Mouse (Mus musculus) cerebellum, adult 18-20 months (tissue): ENCODE results near the gene Sympk.

ENCODE experiments used
- DNase-seq, 2 experiments: peaks; one replicate each; pipeline ENCODE4 v3.0.0; 2021

The Sympk gene

GRCm38 (mm10) chr7:19007026-19007977 is 16.9 kb upstream of the Sympk start:
- DNase-seq: no peak

- no peak for DNase-seq
Observed at GRCm38 (mm10) chr7:19010581-19010980, 13.6 kb upstream of the Sympk start.

DNA sequence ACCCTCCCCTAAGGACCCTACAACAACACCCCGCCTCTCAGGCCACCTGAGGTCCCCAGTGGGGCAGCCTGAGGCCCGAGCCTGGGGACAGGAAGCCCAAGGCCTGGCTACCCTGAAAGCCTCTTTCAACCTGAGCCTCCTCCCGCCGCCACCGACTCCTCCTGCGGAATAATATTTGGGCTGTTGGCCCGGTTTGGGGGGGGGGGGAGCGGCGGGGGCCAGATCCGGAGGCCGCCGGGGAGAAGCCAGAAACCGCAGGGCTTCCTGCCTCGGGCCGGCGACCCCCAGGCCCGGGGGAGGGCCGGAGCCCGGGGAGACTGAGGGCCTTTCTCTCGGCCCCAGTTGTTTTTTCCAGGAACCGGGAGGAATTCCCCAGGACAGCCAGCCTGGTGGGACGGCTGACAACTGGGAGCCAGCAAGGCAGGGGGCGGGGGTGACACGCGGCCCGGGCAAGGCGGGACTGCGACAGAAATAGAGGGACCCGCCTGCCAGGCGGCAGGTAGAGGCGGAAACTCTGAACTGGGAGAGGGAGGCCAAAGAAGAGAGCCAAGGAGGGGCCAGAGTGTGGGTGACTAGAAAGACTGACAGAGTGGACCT is 12.1 kb upstream of the Sympk start:
- DNase-seq: peak; percentile 46 to 47

GRCm38 (mm10) chr7:19012882-19013281 is 11.3 kb upstream of the Sympk start:
- no peak for DNase-seq

DNA sequence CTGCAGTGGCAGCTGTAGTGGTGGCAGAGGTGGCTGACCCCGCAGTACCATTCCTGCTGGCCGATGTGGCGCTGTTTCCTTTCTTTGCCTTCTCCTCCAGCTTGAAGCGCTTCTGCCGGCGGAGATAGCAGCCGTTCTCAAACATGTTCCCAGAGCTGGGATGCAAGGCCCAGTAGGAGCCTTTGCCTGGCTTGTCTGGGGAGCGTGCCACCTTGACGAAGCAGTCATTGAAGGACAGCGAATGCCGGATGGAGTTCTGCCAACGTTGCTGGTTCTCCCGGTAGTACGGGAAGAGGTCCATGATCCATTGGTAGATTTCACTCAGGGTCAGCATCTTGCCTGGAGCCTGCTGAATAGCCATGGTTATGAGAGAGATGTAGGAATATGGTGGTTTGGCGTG is 9.7 kb upstream of the Sympk start:
- DNase-seq: no peak

GRCm38 (mm10) chr7:19016042-19016441 is 8.1 kb upstream of the Sympk start:
- no peak for DNase-seq

- DNase-seq: no peak
Observed at GRCm38 (mm10) chr7:19017909-19018308, 6.3 kb upstream of the Sympk start.

DNA sequence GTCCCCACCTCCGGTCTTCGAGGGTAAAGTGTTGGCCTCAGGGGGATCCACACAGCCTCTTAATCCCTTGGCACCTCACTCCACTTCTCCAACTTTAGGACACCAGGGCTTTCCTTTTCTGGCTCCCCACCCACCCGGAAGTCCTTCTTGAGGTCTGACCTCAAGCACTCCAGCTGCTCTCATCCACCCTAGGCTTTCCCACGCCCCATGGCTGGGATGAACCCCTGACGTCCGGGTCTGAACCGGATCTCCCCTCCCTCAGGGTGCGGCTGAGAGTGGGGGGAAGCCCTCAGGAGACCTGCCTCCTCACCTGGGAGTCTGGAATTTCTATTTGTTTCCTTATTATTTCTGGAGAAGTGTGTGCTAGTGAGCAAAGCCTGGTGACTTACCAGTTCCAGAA is 3.1 kb upstream of the Sympk start:
- DNase-seq: no peak

DNA sequence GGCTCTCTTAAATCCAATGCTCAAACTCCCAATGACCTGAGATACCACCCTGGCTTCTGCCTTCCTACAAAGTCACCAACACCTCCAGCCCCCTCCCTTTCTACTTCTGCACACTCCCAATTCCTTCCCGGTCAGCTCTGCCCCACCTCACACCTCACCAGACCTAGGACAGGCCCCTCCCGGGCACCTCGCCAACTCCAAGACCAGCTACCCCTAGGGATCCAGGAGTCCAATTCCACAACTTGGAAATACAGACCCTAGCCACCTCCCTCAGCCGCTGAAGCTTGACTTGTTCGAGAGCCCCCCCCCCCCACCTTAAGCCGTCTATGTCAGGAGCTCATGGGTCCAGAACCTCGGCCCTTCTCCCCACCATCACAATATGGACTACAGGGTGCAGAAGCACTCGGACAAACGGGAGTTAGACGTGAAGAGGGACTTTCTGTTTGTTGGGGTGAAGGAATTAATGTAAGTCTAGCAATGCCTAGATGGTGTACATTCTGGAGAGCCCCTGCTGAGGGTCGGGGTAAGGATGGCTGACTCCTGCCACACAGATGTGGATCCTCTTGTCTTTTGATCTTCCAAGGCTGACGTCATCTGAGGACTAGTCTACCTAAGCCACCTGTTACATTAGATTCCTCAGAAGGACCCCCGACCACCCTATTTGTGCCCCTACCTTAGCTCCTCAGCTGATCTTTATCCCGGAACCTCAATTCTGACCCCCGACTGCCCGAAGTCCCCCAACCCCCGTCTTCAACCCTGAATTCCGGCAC is 1.8 kb upstream of the Sympk start:
- DNase-seq: peak in 1 of 2 experiments; percentile 39

DNA sequence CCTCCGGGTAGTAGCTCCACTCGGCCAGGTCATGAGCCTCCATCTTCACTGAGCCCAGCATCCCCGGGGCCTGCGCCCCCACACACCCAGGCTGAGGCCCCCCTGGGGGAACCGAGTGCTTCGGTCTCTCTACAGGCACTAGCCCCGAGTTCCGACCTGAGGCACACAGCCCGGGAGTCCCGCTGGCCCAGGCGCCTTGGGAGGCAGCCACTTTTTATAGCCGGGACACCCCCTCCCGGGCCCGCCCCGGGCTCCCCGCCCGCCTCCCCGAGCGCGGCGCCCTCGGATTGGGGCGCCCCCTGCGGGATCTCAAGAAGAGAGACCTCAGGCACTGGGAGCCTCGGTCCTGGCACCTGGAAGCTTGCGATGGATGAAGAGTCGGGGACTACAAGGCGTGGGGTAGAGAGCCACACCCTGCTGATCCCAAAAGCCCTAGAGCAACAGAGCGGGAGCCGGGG is 791 bp upstream of the Sympk start, which contains the start of gene Foxa3:
Foxa3 (minus strand) TSS at position 182 of the 458 bp plus-strand sequence.
- DNase-seq: peak; percentile 39 to 58

DNA sequence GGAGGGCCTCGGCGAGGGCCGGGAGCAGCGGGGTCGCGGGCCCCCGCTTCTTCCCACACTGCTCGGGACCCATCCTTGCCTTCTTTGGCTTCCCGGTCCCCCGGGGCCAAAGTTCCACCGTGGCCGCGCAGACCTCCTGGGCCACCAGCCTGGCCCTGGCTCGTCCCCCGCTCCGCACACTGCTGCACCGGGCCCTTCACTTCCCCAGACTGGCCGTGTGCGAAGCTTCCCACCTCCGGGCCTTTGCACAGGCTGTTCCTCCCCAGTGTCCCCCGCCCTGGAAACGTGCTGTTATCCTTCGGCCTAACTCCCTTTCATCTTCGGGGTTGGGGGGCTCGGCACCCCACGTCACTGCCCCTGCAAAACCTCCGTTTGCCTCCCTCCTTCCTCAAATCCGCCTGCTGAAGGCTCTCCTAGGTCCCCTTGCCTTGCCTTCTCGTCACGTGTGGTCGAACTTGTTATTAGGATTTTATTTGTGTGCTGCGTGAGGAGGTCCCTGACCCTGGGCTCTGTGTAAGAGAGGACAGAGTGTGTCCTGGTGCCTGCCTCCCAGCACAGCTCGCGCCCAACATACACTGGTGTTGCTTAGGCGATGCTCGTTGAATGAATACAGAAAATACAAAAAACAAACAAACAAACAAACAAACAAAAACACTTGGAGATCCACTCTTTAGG is 541 bp downstream of the Sympk start:
- DNase-seq: peak in 1 of 2 experiments; percentile 43

DNA sequence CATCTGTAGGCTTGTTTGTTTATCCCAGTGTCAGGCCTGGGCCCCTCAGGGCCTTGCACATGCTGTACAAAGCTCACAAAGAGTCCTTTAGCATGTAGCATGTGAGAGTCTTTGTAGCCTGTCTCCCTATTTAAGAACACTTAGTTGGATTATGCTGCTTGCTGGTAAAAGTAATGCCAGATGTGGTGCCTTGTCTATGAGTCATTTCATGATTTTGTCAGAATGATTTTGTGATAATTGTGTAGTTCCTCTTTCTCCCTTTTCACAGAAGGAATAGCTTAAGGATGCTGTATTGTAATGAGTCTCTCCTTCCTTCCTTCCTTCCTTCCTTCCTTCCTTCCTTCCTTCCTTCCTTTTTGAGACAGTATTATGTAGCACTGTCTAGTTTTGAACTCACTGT is 3.9 kb downstream of the Sympk start:
- no peak for DNase-seq

- peak; percentile 44 to 65 for DNase-seq
Observed at GRCm38 (mm10) chr7:19029084-19029653, 5.0 kb downstream of the Sympk start.

GRCm38 (mm10) chr7:19031641-19032040 is 7.5 kb downstream of the Sympk start:
- DNase-seq: no peak

DNA sequence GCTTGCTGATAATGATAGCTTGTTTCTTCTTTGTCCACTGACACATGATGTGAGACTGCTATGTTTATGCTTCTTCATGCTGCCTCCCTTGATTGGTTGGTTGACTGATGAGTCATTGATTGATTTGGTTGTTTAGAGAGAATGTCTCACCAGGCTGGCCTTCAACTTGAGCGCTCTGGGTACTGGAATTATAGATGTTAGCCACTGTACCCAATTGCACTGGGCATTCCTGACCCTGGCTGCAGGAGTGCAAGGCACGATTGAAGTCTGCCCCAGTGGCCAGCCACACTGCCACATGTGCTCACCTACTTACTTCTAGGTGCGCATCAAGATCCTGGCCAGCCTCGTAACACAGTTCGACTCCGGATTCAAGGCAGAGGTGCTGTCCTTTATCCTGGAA is 20.4 kb downstream of the Sympk start:
- DNase-seq: no peak

GRCm38 (mm10) chr7:19046286-19047069 is 22.3 kb downstream of the Sympk start:
- peak; percentile 73 to 83 for DNase-seq

GRCm38 (mm10) chr7:19048006-19048527 is 23.9 kb downstream of the Sympk start:
- DNase-seq: no peak

DNA sequence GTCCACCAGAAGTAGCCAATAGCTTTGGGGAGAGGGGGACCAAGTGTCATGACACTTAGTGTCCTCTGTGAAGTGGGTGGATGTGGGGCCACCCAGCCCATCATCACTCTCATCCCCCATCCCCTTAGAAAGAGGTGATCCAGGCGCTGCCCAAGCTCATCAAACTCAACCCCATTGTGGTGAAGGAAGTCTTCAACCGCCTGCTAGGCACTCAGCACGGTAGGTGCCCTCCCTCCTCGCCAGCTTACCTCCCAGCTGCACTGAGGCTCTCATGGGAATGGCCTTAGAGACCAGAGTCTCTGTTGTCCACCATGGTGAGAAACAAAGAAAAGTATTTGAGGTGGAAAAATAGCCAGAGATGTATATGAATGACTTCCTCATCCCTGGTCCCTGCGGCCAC is 25.1 kb downstream of the Sympk start:
- no peak for DNase-seq

- no peak for DNase-seq
Observed at GRCm38 (mm10) chr7:19050172-19050571, 26.0 kb downstream of the Sympk start.

DNA sequence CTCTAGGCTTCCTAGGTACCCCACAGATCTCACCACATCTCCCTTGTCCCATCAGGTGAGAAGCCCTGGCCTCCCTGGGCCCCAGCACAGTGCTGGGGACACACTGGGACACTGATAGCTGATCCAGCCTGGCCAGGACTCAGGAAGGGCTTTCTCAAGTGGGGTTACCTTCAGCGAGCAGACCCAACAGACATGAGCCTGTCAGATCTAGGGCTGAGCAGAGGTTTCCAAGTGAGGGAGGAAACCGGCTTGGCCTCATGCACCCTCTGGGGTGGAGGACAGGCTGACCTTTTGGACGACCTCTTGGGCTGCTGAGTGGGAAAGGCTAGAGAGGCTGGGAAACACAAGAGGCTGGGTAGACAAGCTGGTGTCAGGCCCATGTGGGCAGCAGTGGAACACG is 27.0 kb downstream of the Sympk start:
- DNase-seq: no peak
